Mouse (Mus musculus) adrenal gland, adult 2 months (tissue): Measurements from ENCODE around the gene Pde11a. TPM values are rescaled to one million over a fixed set of nuclear protein-coding genes. Genes with fewer than 3 reads are reported as not detected.
A peak's percentile ranks its signal among the peaks of the same experiment; 100 is the strongest.

ENCODE experiments used
- DNase-seq: peaks from one replicate; pipeline ENCODE4 v3.0.0; 2021
- microRNA-seq, 2 experiments: library from miRNA; unstranded; fragments of <30 nt; microRNA quantifications; one replicate each; pipeline ENCODE4 v1.2.0; 2021
- polyA plus RNA-seq: library from polyadenylated mRNA; depleted of rRNA; stranded (reverse); fragments of >200 nt; gene quantifications from 2 replicates; pipeline ENCODE4 v1.2.3, GENCODE M21; 2012; rRNA removed
- total RNA-seq, 2 experiments: library from RNA; stranded (reverse); gene quantifications; 2 replicates each; pipeline ENCODE4 v1.2.3; 2021

Gene Pde11a
- total and polyA plus RNA-seq, 3 experiments = 0.17 to 0.31 TPM; not detected in 1

GRCm38 (mm10) chr2:75959183-75959849 lies 379.3 kb downstream of the Pde11a start:
- peak; percentile 68 for DNase-seq

DNA sequence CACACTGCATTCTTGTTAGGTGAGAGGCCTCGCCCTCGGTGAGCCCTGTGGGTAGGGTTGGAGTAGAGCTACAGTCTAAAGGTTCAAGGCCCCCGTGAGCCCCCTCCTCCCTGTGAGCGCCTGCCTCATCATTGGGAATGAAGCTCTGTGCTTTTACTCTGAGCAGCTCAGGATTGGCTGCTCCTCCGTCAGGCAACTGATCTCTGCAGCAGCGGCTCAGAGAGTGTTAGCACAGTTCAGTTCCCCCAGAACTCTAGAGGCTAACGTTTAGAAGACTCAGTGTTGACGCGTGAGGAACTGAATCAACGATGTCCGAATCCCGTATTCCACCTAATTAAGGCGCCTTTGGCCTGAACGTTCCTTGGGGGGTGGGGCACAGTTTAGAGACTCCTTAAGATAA lies 382.9 kb downstream of the Pde11a start:
- DNase-seq = no peak

- no peak for DNase-seq
Observed at GRCm38 (mm10) chr2:75953320-75953719, 385.3 kb downstream of the Pde11a start.

GRCm38 (mm10) chr2:75950685-75951084 lies 387.9 kb downstream of the Pde11a start:
- DNase-seq = no peak

Small RNA genes lying within 50 kb of the gene (microRNA-seq; reads per million reads assigned to microRNA genes)
- gene Gm44337 = 0 reads per million in 2 experiments

Other genes starting within 250 kb of the Pde11a start
- gene Cyct, start 21.7 kb upstream of the Pde11a start, total RNA-seq = not detected
- gene Cyct, start 21.7 kb upstream of the Pde11a start, polyA plus RNA-seq = not detected in 2 replicates
- gene Rbm45, start 31.2 kb upstream of the Pde11a start, total RNA-seq = 10 to 100 TPM; 41.3 to 58.0 TPM
- 12.5 and 13.5 TPM in 2 replicates for gene Rbm45, start 31.2 kb upstream of the Pde11a start, polyA plus RNA-seq
- gene Osbpl6, start 67.7 kb upstream of the Pde11a start, total RNA-seq = 10 to 100 TPM; 25.0 to 30.4 TPM
- gene Osbpl6, start 67.7 kb upstream of the Pde11a start, polyA plus RNA-seq = 17.3 and 17.7 TPM in 2 replicates